Mouse (Mus musculus) neural tube, embryonic 11.5 days (tissue): ENCODE measurements around the gene Rad51ap2. TPM values are rescaled to one million over a fixed set of nuclear protein-coding genes. Genes with fewer than 3 reads are reported as not detected.
A peak's percentile ranks its signal among the peaks of the same experiment; 100 is the strongest.

Source experiments
- ATAC-seq: fragments of 200-750 bp; cut with Nextera tagmentation; 2 replicates; pipeline ENCODE4 v1.8.0; 2017; ENCODE audit warnings: moderate number of reproducible peaks, mild to moderate bottlenecking, moderate TSS enrichment, moderate library complexity; ENCODE audit not compliant: insufficient read depth, low FRiP score, low TSS enrichment
- DNase-seq: peaks from one replicate; pipeline ENCODE4 v3.0.0-alpha.2; 2015; ENCODE audit warnings: low spot score
- H3K27ac ChIP-seq: fragments of 300-500 bp; sonication (generic); 2 replicates; pipeline ENCODE4 v1.5.1; 2014; ENCODE audit warnings: low read depth, mild to moderate bottlenecking, low read length
- H3K27me3 ChIP-seq: fragments of 300-500 bp; sonication (generic); 2 replicates; pipeline ENCODE4 v1.6.1; 2014; ENCODE audit warnings: mild to moderate bottlenecking, low read length, mixed read lengths; ENCODE audit not compliant: control insufficient read depth, insufficient read depth
- H3K36me3 ChIP-seq: fragments of 300-500 bp; sonication (generic); 2 replicates; pipeline ENCODE4 v1.6.1; 2014; ENCODE audit warnings: mild to moderate bottlenecking, low read length, moderate library complexity, mixed read lengths; ENCODE audit not compliant: control insufficient read depth, insufficient read depth
- H3K4me1 ChIP-seq: fragments of 300-500 bp; sonication (generic); 2 replicates; pipeline ENCODE4 v1.6.1; 2014; ENCODE audit warnings: low read length, mixed read lengths; ENCODE audit not compliant: control insufficient read depth, insufficient read depth
- H3K4me2 ChIP-seq: fragments of 300-500 bp; sonication (generic); 2 replicates; pipeline ENCODE4 v1.6.1; 2014; ENCODE audit warnings: low read depth, mild to moderate bottlenecking, moderate library complexity
- H3K4me3 ChIP-seq: fragments of 300-500 bp; sonication (generic); 2 replicates; pipeline ENCODE4 v1.5.1; 2014; ENCODE audit warnings: low read depth, low read length
- H3K9ac ChIP-seq: fragments of 300-500 bp; sonication (generic); 2 replicates; pipeline ENCODE4 v1.6.1; 2014; ENCODE audit warnings: mild to moderate bottlenecking, low read length
- H3K9me3 ChIP-seq: fragments of 300-500 bp; sonication (generic); 2 replicates; pipeline ENCODE4 v1.6.1; 2016; ENCODE audit warnings: low read length; ENCODE audit not compliant: control insufficient read depth
- WGBS: fragments of 180-500 bp; shearing (Covaris S2); extraction: QIAGEN DNeasy Blood & Tissue Kit; methylation state at CpG from one replicate; pipeline ENCODE4 v1.1.7; 2014; 5-methylcytosine and 5-hydroxymethylcytosine counted together
- polyA plus RNA-seq: library from polyadenylated mRNA; unstranded; fragments of >200 nt; fragmentation: Nextera tagmentation; extraction: Ambion mirVana; gene quantifications from 2 replicates; pipeline ENCODE4 v1.2.1, GENCODE M21; 2014

Rad51ap2 gene
- polyA plus RNA-seq, 1 experiment from 2014 or later: 0.37 TPM

DNA sequence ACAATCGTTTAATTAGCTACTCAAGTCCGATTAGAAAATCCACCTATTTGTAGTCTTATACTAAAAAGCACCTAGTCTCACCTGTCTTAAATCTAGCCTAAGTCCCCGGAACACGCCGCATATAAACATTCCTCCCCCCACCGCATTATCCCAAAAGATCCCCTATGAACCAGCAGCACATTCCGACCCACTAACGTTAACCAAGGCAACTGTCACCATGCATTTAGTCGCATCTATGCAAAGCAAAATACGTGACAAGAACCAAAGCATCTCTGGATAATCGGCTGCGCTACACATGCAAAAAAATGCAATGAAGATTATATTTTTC, 19.9 kb upstream of the Rad51ap2 start:
- peak overlapping the region; percentile 21 for H3K4me3 ChIP-seq
- no peaks in the 10 kb centered on the region for H3K9me3 ChIP-seq
- ATAC-seq: peak; percentile 4; the same call in 1 of the 2 replicates
- peaks cover 2% of the 10 kb centered on the region; the same call in 1 of the 2 replicates for H3K4me1 ChIP-seq
- H3K36me3 ChIP-seq: no peaks in the 10 kb centered on the region
- no peak overlapping the region for H3K9ac ChIP-seq
- DNase-seq: no peak
- H3K27me3 ChIP-seq: 0 out of 2 replicates have a peak, but pooled peaks cover 5% of the 10 kb centered on the region
- H3K4me2 ChIP-seq: peak overlapping the region; percentile 56
- no peak overlapping the region for H3K27ac ChIP-seq
- WGBS: 5% methylated on average over 12 of the region's 12 CpGs

DNA sequence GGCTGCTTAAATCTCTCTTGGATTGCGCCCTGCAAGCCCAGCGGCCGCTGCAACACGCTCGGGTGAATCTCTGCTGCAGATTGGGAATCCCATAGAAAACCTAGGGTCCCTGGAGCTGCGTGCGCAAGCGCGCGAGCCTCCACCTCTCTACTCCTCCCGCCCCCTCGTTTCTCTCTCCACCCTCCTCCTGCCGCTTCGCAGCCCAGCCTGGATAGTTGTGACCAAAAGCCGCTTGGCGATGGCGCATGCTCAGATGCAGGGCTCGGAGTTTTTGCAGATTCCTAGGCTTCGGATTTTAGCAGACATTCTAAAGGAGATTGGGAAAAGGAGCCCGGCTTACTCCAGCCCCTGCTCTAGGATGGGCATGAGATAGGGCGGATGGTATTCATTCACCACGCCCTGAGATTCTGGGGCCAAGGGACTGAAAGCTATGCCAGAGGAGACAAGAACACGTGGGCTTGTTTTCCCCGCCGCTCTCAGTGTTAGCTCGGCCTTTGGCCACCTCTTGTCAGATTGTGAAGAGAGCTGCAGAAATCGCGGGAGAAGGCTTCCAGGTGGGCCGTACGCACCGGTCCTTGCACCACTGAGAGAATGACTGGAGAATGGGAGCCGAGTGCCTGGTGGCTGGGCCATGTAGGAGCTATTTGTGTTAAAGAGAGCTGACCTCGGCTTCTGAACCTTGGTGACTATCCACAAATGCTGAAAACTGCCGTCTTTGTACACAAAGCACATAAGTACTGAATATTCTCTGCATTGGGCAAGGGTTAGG, 19.2 kb upstream of the Rad51ap2 start, which contains the start of gene Vsnl1:
Vsnl1 (minus strand) TSS at position 117 of the 769 bp plus-strand sequence.
- WGBS: 5% methylated on average over 34 of the region's 34 CpGs
- no peak within 1 kb of the TSS for H3K27ac ChIP-seq

DNA sequence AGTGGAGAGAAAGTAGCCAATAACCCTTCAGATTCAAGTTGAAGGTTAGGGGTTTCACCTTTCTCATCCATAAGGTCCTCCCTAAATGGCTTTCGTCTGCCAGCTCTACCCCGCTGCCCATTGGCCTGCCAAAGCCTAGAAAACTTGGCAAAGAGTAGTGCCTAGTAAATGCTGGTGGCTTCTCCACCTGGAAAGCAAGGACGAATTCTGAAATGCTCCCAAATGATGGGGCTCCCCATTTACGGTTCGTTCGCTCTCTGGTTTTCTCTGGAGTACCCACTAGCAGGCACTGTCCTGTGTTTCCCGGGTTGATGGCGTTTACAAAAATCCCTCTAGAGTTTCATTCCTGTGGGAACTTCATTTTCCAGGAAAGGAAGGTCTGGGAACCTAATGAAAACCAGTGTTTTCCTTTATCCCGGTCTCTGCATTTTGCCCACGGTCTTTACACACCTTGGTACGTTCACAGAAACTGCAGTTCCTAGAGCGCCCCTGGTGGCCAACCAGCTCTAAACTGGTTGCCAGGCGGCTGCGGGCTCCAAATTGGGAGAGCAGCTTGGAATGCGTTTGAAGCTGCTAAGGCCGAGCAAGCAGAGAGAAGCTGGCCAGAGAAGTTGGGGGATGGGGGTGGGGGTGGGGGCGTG, 18.5 kb upstream of the Rad51ap2 start:
- ATAC-seq (peak; percentile 48), DNase-seq (peak; percentile 86)
- H3K4me1 ChIP-seq: peaks cover 2% of the 10 kb centered on the region; the same call in 1 of the 2 replicates
- 0 out of 2 replicates have a peak, but pooled peaks cover 5% of the 10 kb centered on the region for H3K27me3 ChIP-seq
- H3K4me2 ChIP-seq: peak overlapping the region; percentile 56
- no peak overlapping the region for H3K4me3 ChIP-seq
- H3K27ac ChIP-seq: no peak overlapping the region
- 18% methylated on average over 17 of the region's 17 CpGs for WGBS
- no peaks in the 10 kb centered on the region for H3K36me3 ChIP-seq
- H3K9ac ChIP-seq: no peak overlapping the region
- no peaks in the 10 kb centered on the region for H3K9me3 ChIP-seq

More for the DNA sequence above, 19.2 kb upstream of the Rad51ap2 start, which contains the start of gene Vsnl1:
- H3K27me3 ChIP-seq: 0 out of 2 replicates have a peak, but pooled peaks cover 5% of the 10 kb centered on the region
- ATAC-seq (peak; percentile 94), DNase-seq (peak; percentile 88)
- no peaks in the 10 kb centered on the region for H3K9me3 ChIP-seq
- peaks cover 2% of the 10 kb centered on the region; the same call in 1 of the 2 replicates for H3K4me1 ChIP-seq
- H3K4me2 ChIP-seq: peak within 1 kb of the TSS; percentile 56
- no peaks in the 10 kb centered on the region for H3K36me3 ChIP-seq
- peak within 1 kb of the TSS; percentile 21 for H3K4me3 ChIP-seq
- peak within 1 kb of the TSS; percentile 39 for H3K9ac ChIP-seq

DNA sequence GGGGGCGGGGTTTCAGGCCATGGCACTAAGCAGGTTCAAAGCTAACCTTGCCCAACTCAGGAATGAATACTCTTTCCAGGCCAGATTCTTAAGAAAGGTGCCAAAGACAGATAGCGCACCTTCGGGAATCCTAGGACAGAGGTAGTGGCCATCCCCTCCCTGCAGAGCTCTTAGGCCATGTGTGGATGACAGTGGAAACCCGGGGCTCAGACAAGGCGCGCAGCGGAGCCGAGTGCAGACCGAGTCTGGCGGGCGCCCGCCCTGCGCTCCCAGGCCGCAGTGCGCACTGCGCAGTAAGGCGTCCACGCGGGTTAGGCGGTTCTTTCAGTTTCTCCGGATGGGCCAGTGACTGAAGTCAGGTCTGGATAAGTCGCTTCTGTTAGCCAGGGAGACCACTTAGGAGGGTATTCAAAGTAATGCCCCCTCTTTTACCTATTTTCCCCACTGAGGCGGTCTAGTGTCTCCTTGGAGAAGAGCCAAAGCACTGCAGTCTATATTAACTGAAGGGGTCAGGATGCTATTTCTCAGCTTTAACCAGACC, 17.9 kb upstream of the Rad51ap2 start:
- no peak overlapping the region; the same call in 1 of the 2 replicates for H3K4me3 ChIP-seq
- H3K9me3 ChIP-seq: no peaks in the 10 kb centered on the region
- peaks cover 2% of the 10 kb centered on the region; the same call in 1 of the 2 replicates for H3K4me1 ChIP-seq
- no peak overlapping the region for H3K9ac ChIP-seq
- H3K27ac ChIP-seq: no peak overlapping the region
- H3K27me3 ChIP-seq: 0 out of 2 replicates have a peak, but pooled peaks cover 5% of the 10 kb centered on the region
- WGBS: 28% methylated on average over 23 of the region's 23 CpGs
- DNase-seq (peak; percentile 29), ATAC-seq (0 out of 2 replicates have a peak, but pooled peaks have one; percentile 17)
- H3K4me2 ChIP-seq: peak overlapping the region; percentile 56
- H3K36me3 ChIP-seq: no peaks in the 10 kb centered on the region

DNA sequence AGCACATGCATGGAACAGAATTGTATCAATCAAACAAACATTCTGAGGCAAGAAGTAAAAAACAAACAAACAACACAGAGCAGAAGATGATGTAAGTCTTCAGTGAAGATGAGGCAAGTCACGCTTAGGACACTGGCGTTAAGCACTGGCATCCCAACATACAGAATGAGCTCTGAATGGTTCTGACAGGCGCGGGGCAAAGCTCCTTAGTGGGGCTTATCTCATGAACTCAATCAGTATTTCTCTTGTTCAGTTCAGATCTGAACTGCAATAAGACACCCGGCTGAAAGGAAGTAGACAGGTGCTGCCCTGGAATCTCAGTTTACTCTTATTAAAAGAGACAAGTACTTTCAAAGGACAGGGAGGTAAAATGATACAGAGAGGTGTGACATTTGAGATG, 1.7 kb upstream of the Rad51ap2 start:
- Histone ChIP-seq H3K27ac (no peak overlapping the region), H3K9me3 (no peaks in the 10 kb centered on the region), H3K27me3 (no peaks in the 10 kb centered on the region), H3K4me1 (no peaks in the 10 kb centered on the region), H3K4me2 (no peak overlapping the region), H3K4me3 (no peak overlapping the region), H3K9ac (no peak overlapping the region), H3K36me3 (no peaks in the 10 kb centered on the region)
- WGBS: 79% methylated on average over 5 of the region's 5 CpGs
- ATAC-seq: no peak
- DNase-seq: no peak

DNA sequence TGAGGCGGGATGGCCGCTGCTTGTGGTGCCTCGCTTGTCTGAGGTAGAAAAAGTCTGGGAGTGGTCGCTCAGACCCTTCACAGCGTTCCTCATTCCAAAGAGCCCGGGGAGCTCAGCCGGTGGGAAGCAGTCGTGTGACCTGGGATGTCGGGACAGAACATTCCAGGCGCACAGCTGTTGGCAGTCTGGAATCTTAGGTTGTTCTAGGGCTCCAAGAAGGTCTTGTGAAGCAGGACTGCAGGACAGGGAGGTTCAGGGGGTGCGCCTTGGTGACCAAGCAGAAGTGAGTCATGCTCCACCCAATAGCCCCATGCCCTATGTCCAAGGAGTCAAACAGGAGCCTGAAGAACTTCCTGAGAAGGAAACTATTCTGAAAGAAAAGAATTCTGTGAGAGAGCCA, 334 bp downstream of the Rad51ap2 start:
- no peak overlapping the region for H3K27ac ChIP-seq
- DNase-seq (no peak), ATAC-seq (no peak; the same call in 1 of the 2 replicates)
- no peaks in the 10 kb centered on the region for H3K36me3 ChIP-seq
- no peaks in the 10 kb centered on the region for H3K9me3 ChIP-seq
- H3K27me3 ChIP-seq: no peaks in the 10 kb centered on the region
- H3K4me2 ChIP-seq: peak overlapping the region; percentile 84
- no peaks in the 10 kb centered on the region for H3K4me1 ChIP-seq
- H3K4me3 ChIP-seq: peak overlapping the region; percentile 48
- WGBS: 5% methylated on average over 11 of the region's 11 CpGs
- H3K9ac ChIP-seq: peak overlapping the region; percentile 69

DNA sequence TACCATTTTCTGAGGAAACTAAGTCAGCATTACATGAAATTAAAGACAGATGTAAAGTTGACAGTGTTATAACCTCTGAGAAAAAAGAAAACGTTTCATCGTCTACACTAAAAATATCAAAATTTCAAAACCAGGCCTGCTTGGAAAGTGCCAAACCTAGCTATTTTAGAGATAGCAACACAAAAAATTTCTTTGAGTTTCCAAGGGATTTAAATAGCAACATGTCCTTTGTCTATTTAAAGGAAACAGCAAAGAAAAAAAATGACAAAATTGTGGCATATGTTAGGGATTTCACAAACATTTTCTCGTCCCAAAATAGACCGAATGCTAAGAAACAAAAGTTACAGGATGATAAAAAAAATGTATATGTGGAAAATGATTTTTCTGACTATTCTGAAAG, 753 bp downstream of the Rad51ap2 start:
- H3K9ac ChIP-seq: no peak overlapping the region
- WGBS: 81% methylated on average over 4 of the region's 4 CpGs
- H3K9me3 ChIP-seq: no peaks in the 10 kb centered on the region
- ATAC-seq (no peak), DNase-seq (no peak)
- peak overlapping the region; percentile 84; the same call in 1 of the 2 replicates for H3K4me2 ChIP-seq
- H3K4me1 ChIP-seq: no peaks in the 10 kb centered on the region
- no peak overlapping the region for H3K27ac ChIP-seq
- H3K4me3 ChIP-seq: no peak overlapping the region
- H3K27me3 ChIP-seq: no peaks in the 10 kb centered on the region
- no peaks in the 10 kb centered on the region for H3K36me3 ChIP-seq
